Mouse (Mus musculus) liver, embryonic 14.5 days (tissue): ENCODE measurements around the gene Lin7a. TPM values are rescaled to one million over a fixed set of nuclear protein-coding genes. Genes with fewer than 3 reads are reported as not detected.

Source experiments
- ATAC-seq: fragments of 200-750 bp; cut with Nextera tagmentation; 2 replicates; pipeline ENCODE4 v1.8.0; 2017; ENCODE audit warnings: moderate number of reproducible peaks, mild to moderate bottlenecking, moderate library complexity; ENCODE audit not compliant: insufficient read depth
- DNase-seq, 3 experiments: peaks; one replicate each; pipeline ENCODE4 v3.0.0-alpha.2; 2012 to 2013; ENCODE audit warnings: low read depth in 3 of 3, low spot score in 3 of 3
- H3K27ac ChIP-seq: fragments of 300-500 bp; sonication (generic); 2 replicates; pipeline ENCODE4 v1.5.1; 2014; ENCODE audit warnings: moderate library complexity, mild to moderate bottlenecking, control low read depth, inconsistent platforms
- H3K27me3 ChIP-seq: fragments of 300-500 bp; sonication (generic); 2 replicates; pipeline ENCODE4 v1.6.1; 2014; ENCODE audit warnings: mild to moderate bottlenecking, low read length, moderate library complexity; ENCODE audit not compliant: control insufficient read depth, insufficient read depth
- H3K36me3 ChIP-seq: fragments of 300-500 bp; sonication (generic); replicated peaks from 2 replicates; pipeline ENCODE4 v1.6.1; 2014; ENCODE audit warnings: low read depth; ENCODE audit not compliant: control insufficient read depth, insufficient read depth
- H3K4me1 ChIP-seq, 2 experiments: fragments of 200-500 bp in 1 of 2; fragments of 300-500 bp in 1 of 2; sonication (generic) in 1 of 2; replicated peaks; 2 replicates each; pipeline ENCODE4 v1.6.1; 2012 to 2014; ENCODE audit warnings: antibody characterized with exemption in 1 of 2, inconsistent platforms in 1 of 2, low read length in 1 of 2; ENCODE audit not compliant: control insufficient read depth in 2 of 2, insufficient read depth in 2 of 2
- H3K4me2 ChIP-seq: fragments of 300-500 bp; sonication (generic); 2 replicates; pipeline ENCODE4 v1.6.1; 2014; ENCODE audit warnings: low read depth, mild to moderate bottlenecking, control low read depth, moderate library complexity
- H3K4me3 ChIP-seq, 2 experiments: fragments of 200-500 bp in 1 of 2; fragments of 300-500 bp in 1 of 2; sonication (generic) in 1 of 2; 2 replicates each; pipeline ENCODE4 v1.5.1; 2012 to 2014; ENCODE audit warnings: low read depth in 2 of 2, low read length in 2 of 2, mild to moderate bottlenecking in 2 of 2, control low read depth in 1 of 2, inconsistent platforms in 1 of 2, moderate library complexity in 1 of 2; ENCODE audit not compliant: insufficient read depth in 1 of 2
- H3K9ac ChIP-seq: fragments of 300-500 bp; sonication (generic); replicated peaks from 2 replicates; pipeline ENCODE4 v1.6.1; 2014; ENCODE audit warnings: mild to moderate bottlenecking, control low read depth, moderate library complexity
- H3K9me3 ChIP-seq: fragments of 300-500 bp; sonication (generic); 2 replicates; pipeline ENCODE4 v1.6.1; 2016; ENCODE audit warnings: low read length, mixed read lengths; ENCODE audit not compliant: control insufficient read depth
- CTCF ChIP-seq: IDR thresholded peaks from 2 replicates; pipeline ENCODE4 v1.5.1; 2016; ENCODE audit warnings: antibody characterized with exemption, low read depth, control low read depth
- EP300 ChIP-seq: IDR thresholded peaks from 2 replicates; pipeline ENCODE4 v1.6.1; 2016; ENCODE audit warnings: antibody characterized with exemption, low read depth
- WGBS: fragments of 180-500 bp; shearing (Covaris S2); extraction: QIAGEN DNeasy Blood & Tissue Kit; methylation state at CpG from one replicate; pipeline ENCODE4 v1.1.7; 2014; ENCODE audit not compliant: insufficient replicate concordance; 5-methylcytosine and 5-hydroxymethylcytosine counted together
- polyA plus RNA-seq, 2 experiments: library from polyadenylated mRNA; depleted of rRNA in 1 of 2; stranded (reverse) in 1 of 2; unstranded in 1 of 2; fragments of >200 nt; fragmentation: Nextera tagmentation in 1 of 2; extraction: Ambion mirVana in 1 of 2; gene quantifications; 2 replicates each; pipeline versions ENCODE4 v1.2.1 to v1.2.3; 2012 to 2014

The Lin7a gene
- polyA plus RNA-seq, 2 experiments: 0.39 to 0.88 TPM

DNA sequence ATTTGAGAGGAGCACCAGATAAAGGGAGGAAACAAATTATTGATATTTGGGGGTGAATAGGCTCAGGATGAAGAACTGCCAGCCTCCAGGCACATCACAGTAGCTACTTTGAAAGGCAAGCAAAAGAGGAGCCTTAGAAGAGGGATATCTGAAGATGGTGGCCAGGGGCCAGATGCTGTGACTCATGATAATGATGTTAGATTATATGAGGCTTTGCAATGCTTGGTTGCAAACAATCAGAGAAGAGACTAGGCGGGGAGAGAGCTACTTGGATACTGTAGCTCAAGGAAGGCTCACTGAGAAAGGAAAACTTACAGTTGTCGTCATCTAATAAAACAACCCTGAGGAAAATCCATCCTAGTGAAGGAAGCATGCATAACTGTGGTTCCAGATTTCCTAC, 5.2 kb downstream of the Lin7a start:
- DNase-seq (no peak), ATAC-seq (no peak)
- 56% methylated on average over 2 of the region's 2 CpGs for WGBS
- Histone ChIP-seq H3K9me3 (no peaks in the 10 kb centered on the region), H3K4me3 (no peak overlapping the region), H3K27me3 (peaks cover 9% of the 10 kb centered on the region), H3K4me2 (no peak overlapping the region), H3K4me1 (no peaks in the 10 kb centered on the region), H3K9ac (no peak overlapping the region), H3K27ac (no peak overlapping the region), H3K36me3 (no peaks in the 10 kb centered on the region)
- TF ChIP-seq EP300: no peak
- TF ChIP-seq CTCF: no peak

DNA sequence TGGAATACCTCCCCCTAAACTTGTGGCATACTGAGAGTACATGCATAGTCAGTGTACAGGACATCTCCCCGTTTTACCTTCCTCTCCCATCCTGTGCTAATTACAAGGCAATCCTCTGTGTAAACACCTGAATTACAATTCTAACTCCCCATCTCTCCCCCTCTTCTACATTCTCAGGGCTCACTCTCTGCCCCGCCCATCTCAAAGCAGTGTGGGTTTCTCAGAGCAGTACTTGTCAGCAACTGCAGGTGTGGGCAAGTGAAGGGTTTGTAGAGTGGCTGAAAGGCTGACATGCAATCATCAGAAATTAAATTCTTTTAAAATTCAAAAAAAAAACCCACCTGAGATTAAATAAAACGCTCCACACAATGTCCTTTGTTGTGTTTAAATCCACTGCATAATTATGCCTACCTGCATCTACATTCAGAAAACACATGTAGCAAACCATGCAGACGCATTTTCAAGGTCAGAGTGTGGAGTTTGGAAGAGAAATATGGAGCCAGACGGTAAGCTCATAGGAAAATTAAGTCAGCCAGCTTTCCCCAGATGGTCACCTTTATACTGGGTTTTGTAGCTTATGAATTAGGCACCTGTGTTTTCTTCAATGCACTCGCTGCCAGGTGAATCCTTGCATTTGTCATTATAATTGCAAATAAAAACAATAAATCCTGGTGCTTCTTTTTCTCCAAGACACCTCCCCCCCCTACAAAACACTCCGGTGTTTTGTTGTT, 22.6 kb downstream of the Lin7a start:
- H3K27ac ChIP-seq: no peak overlapping the region
- no peaks in the 10 kb centered on the region for H3K36me3 ChIP-seq
- H3K9ac ChIP-seq: no peak overlapping the region
- DNase-seq: no peak
- H3K4me1 ChIP-seq: no peaks in the 10 kb centered on the region
- no peak for ATAC-seq
- no peak overlapping the region for H3K4me2 ChIP-seq
- WGBS: 48% methylated on average over 7 of the region's 7 CpGs
- no peaks in the 10 kb centered on the region for H3K9me3 ChIP-seq
- H3K27me3 ChIP-seq: no peaks in the 10 kb centered on the region
- TF ChIP-seq EP300 (no peak), CTCF (no peak)
- H3K4me3 ChIP-seq: no peak overlapping the region

DNA sequence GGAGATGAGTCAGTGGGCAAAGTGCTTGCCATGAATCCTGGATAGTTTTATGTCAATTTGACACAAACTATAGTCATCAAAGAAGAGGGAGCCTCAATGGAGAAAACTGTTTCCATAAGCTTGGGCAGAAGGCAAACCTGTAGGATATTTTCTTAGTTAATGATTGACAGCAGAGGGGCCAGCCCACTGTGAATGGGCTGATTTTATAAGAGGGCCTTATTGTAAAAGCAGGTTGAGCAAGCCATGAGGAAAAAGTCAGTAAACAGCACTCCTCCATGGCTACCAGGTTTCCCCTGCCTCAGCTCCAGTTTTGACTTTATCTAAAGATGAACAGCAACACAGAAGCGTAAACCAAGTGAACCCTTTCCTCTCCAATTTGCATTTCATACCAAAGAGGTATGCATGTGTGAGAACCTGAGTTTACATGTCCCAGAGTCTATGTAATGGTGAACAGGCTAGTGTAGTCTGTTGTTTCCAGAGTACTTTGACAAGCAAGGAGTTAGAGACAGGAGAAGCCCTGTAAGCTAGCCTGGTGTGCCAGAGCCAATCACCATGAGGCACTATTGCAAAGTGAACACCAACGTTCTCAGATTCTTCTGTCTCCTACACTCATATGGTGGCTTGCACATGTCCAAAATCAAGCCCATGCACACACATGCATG, 29.2 kb downstream of the Lin7a start:
- H3K36me3 ChIP-seq: no peaks in the 10 kb centered on the region
- no peak for ATAC-seq
- H3K4me1 ChIP-seq: 0 out of 4 replicates have a peak, but pooled peaks cover 0 to 3% of the 10 kb centered on the region in 2 experiments
- DNase-seq: no peak
- no peaks in the 10 kb centered on the region for H3K27me3 ChIP-seq
- H3K9me3 ChIP-seq: no peaks in the 10 kb centered on the region
- no peak overlapping the region for H3K4me2 ChIP-seq
- H3K9ac ChIP-seq: no peak overlapping the region
- H3K27ac ChIP-seq: no peak overlapping the region
- 52% methylated on average over 2 of the region's 2 CpGs for WGBS
- TF ChIP-seq EP300: no peak
- TF ChIP-seq CTCF: no peak
- H3K4me3 ChIP-seq: no peak overlapping the region

DNA sequence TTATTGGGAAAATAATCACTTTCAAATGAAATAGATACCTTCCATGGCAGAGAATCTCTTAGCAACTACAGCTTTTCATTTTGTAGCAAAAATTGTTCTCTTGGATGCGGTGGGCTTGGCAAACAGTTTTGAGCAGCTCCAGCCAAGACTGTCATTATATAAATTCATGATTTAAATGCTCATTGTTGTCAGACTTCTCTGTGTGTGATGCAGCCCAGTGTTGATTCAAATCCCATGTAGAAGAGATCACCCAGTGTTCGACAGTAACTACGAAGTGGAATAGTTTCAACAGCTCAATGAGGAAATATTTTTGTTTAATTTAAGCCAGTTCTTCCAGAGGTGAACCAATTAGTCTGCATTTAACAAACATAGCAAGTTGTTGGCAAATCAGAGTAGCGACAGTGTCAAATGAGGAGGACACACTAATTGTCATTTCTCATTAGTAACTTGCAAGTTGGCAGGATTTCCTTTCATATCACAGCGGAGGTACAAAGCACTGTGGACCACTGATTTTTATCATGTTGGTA, 39.5 kb downstream of the Lin7a start:
- no peaks in the 10 kb centered on the region for H3K9me3 ChIP-seq
- H3K4me1 ChIP-seq: 0 out of 4 replicates have a peak, but pooled peaks cover 0 to 3% of the 10 kb centered on the region in 2 experiments
- no peaks in the 10 kb centered on the region for H3K36me3 ChIP-seq
- H3K27ac ChIP-seq: no peak overlapping the region
- 72% methylated on average over 5 of the region's 5 CpGs for WGBS
- no peaks in the 10 kb centered on the region for H3K27me3 ChIP-seq
- ATAC-seq (no peak), DNase-seq (no peak)
- H3K9ac ChIP-seq: no peak overlapping the region
- no peak overlapping the region for H3K4me3 ChIP-seq
- TF ChIP-seq CTCF (no peak), EP300 (no peak)
- H3K4me2 ChIP-seq: no peak overlapping the region

DNA sequence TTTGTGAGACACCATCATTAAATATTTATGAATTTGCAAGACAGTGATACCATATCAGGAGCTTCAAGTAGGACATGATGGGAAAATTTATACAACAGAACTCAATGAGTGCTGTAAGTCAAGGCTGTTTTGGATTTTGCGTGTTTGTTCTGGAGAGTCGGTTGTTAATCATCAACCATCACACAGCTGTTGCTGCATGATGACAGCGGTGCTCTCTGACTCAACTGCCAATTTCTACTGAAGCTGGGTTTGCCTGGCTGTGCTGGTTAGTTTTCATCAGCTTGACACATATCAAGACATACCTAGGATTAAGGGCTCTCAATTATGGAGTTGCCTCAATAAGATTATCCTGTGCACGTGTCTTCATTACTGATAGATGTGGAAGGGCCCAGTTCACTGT, 41.1 kb downstream of the Lin7a start:
- ATAC-seq (peak; percentile 41; the same call in 1 of the 2 replicates), DNase-seq (no peak)
- no peak overlapping the region for H3K4me2 ChIP-seq

More for the DNA sequence above, 41.1 kb downstream of the Lin7a start:
- H3K27me3 ChIP-seq: no peaks in the 10 kb centered on the region
- TF ChIP-seq CTCF (no peak), EP300 (no peak)
- 58% methylated on average over 4 of the region's 4 CpGs for WGBS
- no peaks in the 10 kb centered on the region for H3K36me3 ChIP-seq
- H3K27ac ChIP-seq: no peak overlapping the region
- H3K9ac ChIP-seq: no peak overlapping the region
- 0 out of 4 replicates have a peak, but pooled peaks cover 0 to 3% of the 10 kb centered on the region in 2 experiments for H3K4me1 ChIP-seq
- H3K4me3 ChIP-seq: no peak overlapping the region
- H3K9me3 ChIP-seq: no peaks in the 10 kb centered on the region
